Mouse (Mus musculus) adrenal gland, postnatal 36 days (tissue): ENCODE results near the gene Fam131a. TPM values are rescaled to one million over a fixed set of nuclear protein-coding genes. Genes with fewer than 3 reads are reported as not detected.

Experiments
- DNase-seq, 2 experiments: peaks; one replicate each; pipeline ENCODE4 v3.0.0; 2021; ENCODE audit warnings: mixed read lengths in 1 of 2
- total RNA-seq, 2 experiments: library from RNA; stranded (reverse); gene quantifications; 2 replicates each; pipeline ENCODE4 v1.2.3; 2021

Fam131a gene
- total RNA-seq, 2 experiments from 2014 or later = 13.5 to 15.0 TPM

- peak; percentile 88 to 92 for DNase-seq
Measured at GRCm38 (mm10) chr16:20695622-20696323, 2.7 kb downstream of the Fam131a start.

- no peak for DNase-seq
Measured at GRCm38 (mm10) chr16:20699266-20699665, 6.2 kb downstream of the Fam131a start.

- no peak for DNase-seq
Measured at GRCm38 (mm10) chr16:20700036-20700435, 7.0 kb downstream of the Fam131a start.

- no peak for DNase-seq
Measured at GRCm38 (mm10) chr16:20701316-20701715, 8.3 kb downstream of the Fam131a start.

GRCm38 (mm10) chr16:20701729-20702521, 8.9 kb downstream of the Fam131a start:
- no peak for DNase-seq

GRCm38 (mm10) chr16:20702522-20702893, 9.5 kb downstream of the Fam131a start:
- DNase-seq = peak; percentile 90

- no peak for DNase-seq
Measured at GRCm38 (mm10) chr16:20703071-20703470, 10.0 kb downstream of the Fam131a start.

- DNase-seq = no peak
Measured at GRCm38 (mm10) chr16:20703699-20704400, 10.8 kb downstream of the Fam131a start.

GRCm38 (mm10) chr16:20705786-20706185, 12.7 kb downstream of the Fam131a start:
- no peak for DNase-seq

GRCm38 (mm10) chr16:20706407-20707055, 13.5 kb downstream of the Fam131a start:
- DNase-seq = peak; percentile 61 to 66

- DNase-seq = no peak
Measured at GRCm38 (mm10) chr16:20708220-20708938, 15.3 kb downstream of the Fam131a start.

GRCm38 (mm10) chr16:20708939-20709734, 16.1 kb downstream of the Fam131a start:
- peak in 1 of 2 experiments; percentile 25 for DNase-seq

GRCm38 (mm10) chr16:20710370-20710769, 17.3 kb downstream of the Fam131a start:
- no peak for DNase-seq

GRCm38 (mm10) chr16:20710810-20711209, 17.8 kb downstream of the Fam131a start:
- peak in 1 of 2 experiments; percentile 4 for DNase-seq

- peak in 1 of 2 experiments; percentile 0 for DNase-seq
Measured at GRCm38 (mm10) chr16:20712190-20712589, 19.1 kb downstream of the Fam131a start.

- DNase-seq = no peak
Measured at GRCm38 (mm10) chr16:20712889-20713288, 19.8 kb downstream of the Fam131a start.

GRCm38 (mm10) chr16:20714307-20715080, 21.5 kb downstream of the Fam131a start:
- peak in 1 of 2 experiments; percentile 22 for DNase-seq

GRCm38 (mm10) chr16:20715161-20715560, 22.1 kb downstream of the Fam131a start:
- no peak for DNase-seq

- no peak for DNase-seq
Measured at GRCm38 (mm10) chr16:20715566-20715965, 22.5 kb downstream of the Fam131a start.
